Mouse (Mus musculus): ENCODE data around the gene Gm20767. TPM values are rescaled to one million over a fixed set of nuclear protein-coding genes. Genes with fewer than 3 reads are reported as not detected.
"Not testable (repeated sequence)": the region's sequence is repeated elsewhere in the genome, so short reads cannot be mapped to it uniquely, and the experiment has no call there.

The Gm20767 gene
- total and polyA plus RNA-seq, 3 experiments, result 2.1 to 65.7 (median 4.8) TPM

DNA sequence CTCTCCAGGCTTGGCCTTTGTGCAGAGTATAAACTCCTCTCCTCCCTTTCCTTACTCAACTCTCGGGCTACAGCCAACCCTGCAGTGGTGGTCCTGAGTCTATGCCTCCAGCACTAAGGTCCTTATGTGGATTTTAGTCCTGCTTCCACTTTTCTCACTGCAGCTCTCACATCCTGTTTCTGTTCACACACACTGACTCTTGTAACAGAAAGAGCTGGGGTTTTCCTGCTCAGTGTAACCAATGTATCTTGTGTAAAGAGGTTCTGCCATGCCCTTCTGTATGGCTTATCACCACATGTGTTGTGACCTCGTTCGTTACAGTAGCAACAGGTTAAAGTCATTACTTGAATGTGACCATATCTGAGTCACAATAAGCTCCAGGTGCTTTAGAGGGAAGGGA lies 10.5 kb downstream of the Gm20767 start:
- Histone ChIP-seq H3K9ac (ENCODE audit: insufficient read depth, low read depth) (peak overlapping the region; percentile 61), H3K4me2 (ENCODE audit: insufficient read depth, low read depth, poor library complexity, severe bottlenecking) (peak overlapping the region; percentile 97), H3K4me3 (replicated peaks in 1 of 3; ENCODE audit: low read depth in 2 of 3, low read length in 2 of 3, poor library complexity in 1 of 3) (peak overlapping the region in 1 of 3 experiments; percentile 26), H3K27ac (ENCODE audit: insufficient read depth, low read depth) (peak overlapping the region; percentile 100)
- H3K4me1 ChIP-seq (ENCODE audit: control insufficient read depth in 1 of 2, insufficient read depth in 2 of 2); H3K27me3 ChIP-seq (replicated peaks); H3K36me3 ChIP-seq (replicated peaks in 1 of 2; ENCODE audit: control insufficient read depth in 1 of 2, insufficient read depth in 1 of 2, low read length in 1 of 2); H3K9me3 ChIP-seq (replicated peaks; ENCODE audit: low read length); H3K79me2 ChIP-seq (replicated peaks; ENCODE audit: control insufficient read depth, extremely low read depth, insufficient read depth, poor library complexity, severe bottlenecking); in situ Hi-C loops (cut with MboI; ENCODE audit: low pct_ligation_motif_present, low pct_unique_long_range_greater_than_20kb, low sequenced_read_pairs); dilution Hi-C loops (cut with MboI; ENCODE audit: extremely low pct_ligation_motif_present, extremely low pct_unique_long_range_greater_than_20kb, low sequenced_read_pairs): not testable (repeated sequence)
- peak; percentile 61 for TF ChIP-seq ZNF384 (IDR thresholded peaks at IDR 0.05; ENCODE audit: low read depth, low read length)
- TF ChIP-seq MYC (IDR thresholded peaks at IDR 0.05; ENCODE audit: low read depth, low read length), result peak; percentile 69; the same call in 1 of the 2 replicates
- peak; percentile 75 for TF ChIP-seq TCF12 (IDR thresholded peaks at IDR 0.05; ENCODE audit: low read depth, low read length)
- peak; percentile 79 for TF ChIP-seq EP300 (IDR thresholded peaks at IDR 0.05; ENCODE audit: low read length)
- peak; percentile 44; the same call in 1 of the 2 replicates for TF ChIP-seq JUND (conservative IDR thresholded peaks at IDR 0.05; ENCODE audit: low read depth, low read length)
- TF ChIP-seq MEF2A (IDR thresholded peaks at IDR 0.05; ENCODE audit: borderline replicate concordance, low read depth, low read length), result peak; percentile 67
- 0 out of 2 replicates have a peak, but pooled peaks have one; percentile 46 for TF ChIP-seq ZMIZ1 (IDR thresholded peaks at IDR 0.05; ENCODE audit: low read depth, low read length)
- 0 out of 2 replicates have a peak, but pooled peaks have one; percentile 39 for TF ChIP-seq MXI1 (IDR thresholded peaks at IDR 0.05; ENCODE audit: low read depth, low read length)
- TF ChIP-seq CHD2 (IDR thresholded peaks at IDR 0.05; ENCODE audit: low read length), result peak; percentile 55; the same call in 1 of the 2 replicates
- 0 out of 2 replicates have a peak, but pooled peaks have one; percentile 29 for TF ChIP-seq MAFK (IDR thresholded peaks at IDR 0.05; ENCODE audit: insufficient replicate concordance, low read length)
- TF ChIP-seq NELFE (IDR thresholded peaks at IDR 0.05; ENCODE audit: low read depth, low read length), result 0 out of 2 replicates have a peak, but pooled peaks have one; percentile 34
- peak; percentile 81 for TF ChIP-seq IRF4 (IDR thresholded peaks at IDR 0.05; ENCODE audit: low read depth, low read length)
- TF ChIP-seq TBP (conservative IDR thresholded peaks at IDR 0.05; ENCODE audit: low read depth, low read length), result 0 out of 2 replicates have a peak, but pooled peaks have one; percentile 27
- peak; percentile 66; the same call in 1 of the 2 replicates for TF ChIP-seq RCOR1 (conservative IDR thresholded peaks at IDR 0.05; ENCODE audit: low read depth, low read length)
- TF ChIP-seq ETS1 (conservative IDR thresholded peaks at IDR 0.05; ENCODE audit: low read depth, low read length), result peak; percentile 55
- peak; percentile 71; the same call in 1 of the 2 replicates for TF ChIP-seq MAX (IDR thresholded peaks at IDR 0.05; ENCODE audit: low read length)
- peak; percentile 59 for TF ChIP-seq BHLHE40 (IDR thresholded peaks at IDR 0.05; ENCODE audit: low read depth, low read length)
- DNase-seq (ENCODE audit: extremely low read depth), result peak; percentile 62

DNA sequence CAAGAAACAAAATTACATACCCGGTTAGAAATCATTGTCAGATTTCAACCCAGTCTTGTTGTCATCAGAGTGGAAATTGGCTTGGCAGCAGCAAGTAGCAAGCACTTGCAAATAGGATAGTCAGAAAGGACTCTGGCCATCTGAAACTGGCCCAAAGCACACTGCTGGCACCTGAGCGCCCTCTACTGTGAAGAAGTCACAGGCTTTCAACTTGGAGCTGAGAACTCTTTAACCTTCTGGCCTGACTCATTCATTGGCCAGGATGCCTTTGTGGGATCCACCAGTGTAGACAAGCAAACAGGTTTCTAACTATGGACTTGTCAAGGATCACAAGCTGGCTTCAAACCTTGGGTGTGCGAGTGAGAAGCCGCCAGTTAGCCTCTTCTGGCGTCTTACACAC lies 28.3 kb downstream of the Gm20767 start:
- H3K79me2 ChIP-seq (replicated peaks; ENCODE audit: control insufficient read depth, extremely low read depth, insufficient read depth, poor library complexity, severe bottlenecking); dilution Hi-C loops (cut with MboI; ENCODE audit: extremely low pct_ligation_motif_present, extremely low pct_unique_long_range_greater_than_20kb, low sequenced_read_pairs); in situ Hi-C loops (cut with MboI; ENCODE audit: low pct_ligation_motif_present, low pct_unique_long_range_greater_than_20kb, low sequenced_read_pairs); H3K27ac ChIP-seq (ENCODE audit: insufficient read depth, low read depth); H3K9me3 ChIP-seq (replicated peaks; ENCODE audit: low read length); H3K4me1 ChIP-seq (ENCODE audit: control insufficient read depth in 1 of 2, insufficient read depth in 2 of 2); H3K27me3 ChIP-seq (replicated peaks); H3K36me3 ChIP-seq (replicated peaks in 1 of 2; ENCODE audit: control insufficient read depth in 1 of 2, insufficient read depth in 1 of 2, low read length in 1 of 2); H3K4me3 ChIP-seq (replicated peaks in 1 of 3; ENCODE audit: low read depth in 2 of 3, low read length in 2 of 3, poor library complexity in 1 of 3); H3K4me2 ChIP-seq (ENCODE audit: insufficient read depth, low read depth, poor library complexity, severe bottlenecking): not testable (repeated sequence)
- TF ChIP-seq SMC3 (IDR thresholded peaks at IDR 0.05; ENCODE audit: low read depth, low read length), result peak; percentile 49
- peak; percentile 35 for TF ChIP-seq RAD21 (IDR thresholded peaks at IDR 0.05; ENCODE audit: low read depth, low read length)
- peak in 1 of 2 experiments; percentile 47; a peak in 2 of 4 replicates for TF ChIP-seq CTCF (conservative IDR thresholded peaks at IDR 0.05 in 1 of 2, IDR thresholded peaks at IDR 0.05 in 1 of 2; ENCODE audit: low read depth in 2 of 2, low read length in 2 of 2)
- peak overlapping the region; percentile 60; the same call in 1 of the 2 replicates for H3K9ac ChIP-seq (ENCODE audit: insufficient read depth, low read depth)
- peak; percentile 63 for DNase-seq (ENCODE audit: extremely low read depth)

DNA sequence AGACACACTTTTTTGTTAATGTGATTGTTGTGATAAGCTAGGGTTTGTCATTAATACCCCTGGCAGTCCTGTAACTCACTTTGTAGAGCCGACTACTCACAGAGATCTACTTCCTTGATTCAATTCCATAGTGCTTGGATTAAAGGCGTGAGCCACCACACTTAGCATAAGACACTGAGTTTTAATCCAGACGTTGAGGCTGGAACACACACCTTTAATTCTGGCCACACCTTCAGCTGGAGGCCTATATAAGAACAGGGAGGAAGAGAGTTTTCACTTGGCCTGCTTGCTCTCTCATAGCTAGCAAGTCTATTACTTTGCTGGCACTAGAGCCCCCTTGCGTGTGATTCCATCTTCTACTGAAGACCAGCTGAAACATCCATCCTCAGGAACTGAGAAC lies 32.1 kb downstream of the Gm20767 start, which contains the start of gene Gm21818:
Gene Gm21818 (plus strand): TSS at position 301 of the 400 bp plus-strand sequence.
- H3K4me1 ChIP-seq (ENCODE audit: control insufficient read depth in 1 of 2, insufficient read depth in 2 of 2), result peaks cover 0 to 14% of the 10 kb centered on the region in 2 experiments; a peak in 2 of 4 replicates
- H3K9ac ChIP-seq (ENCODE audit: insufficient read depth, low read depth); DNase-seq (ENCODE audit: extremely low read depth); H3K9me3 ChIP-seq (replicated peaks; ENCODE audit: low read length); H3K4me2 ChIP-seq (ENCODE audit: insufficient read depth, low read depth, poor library complexity, severe bottlenecking); H3K36me3 ChIP-seq (replicated peaks in 1 of 2; ENCODE audit: control insufficient read depth in 1 of 2, insufficient read depth in 1 of 2, low read length in 1 of 2); H3K27me3 ChIP-seq (replicated peaks); H3K79me2 ChIP-seq (replicated peaks; ENCODE audit: control insufficient read depth, extremely low read depth, insufficient read depth, poor library complexity, severe bottlenecking); in situ Hi-C loops (cut with MboI; ENCODE audit: low pct_ligation_motif_present, low pct_unique_long_range_greater_than_20kb, low sequenced_read_pairs); H3K4me3 ChIP-seq (replicated peaks in 1 of 3; ENCODE audit: low read depth in 2 of 3, low read length in 2 of 3, poor library complexity in 1 of 3); H3K27ac ChIP-seq (ENCODE audit: insufficient read depth, low read depth); dilution Hi-C loops (cut with MboI; ENCODE audit: extremely low pct_ligation_motif_present, extremely low pct_unique_long_range_greater_than_20kb, low sequenced_read_pairs): not testable (repeated sequence)

All from CH12.LX (cell line).